Comparison of ENCODE assay signal across 14 mouse cellular contexts in genomic region chr10:60381142-60381925, GRCm38 (mm10). TPM values are rescaled to one million over a fixed set of nuclear protein-coding genes. Genes with fewer than 3 reads are reported as not detected.
A peak's percentile ranks its signal among the peaks of the same experiment; 100 is the strongest.
DNase-seq lines count a peak whose midpoint lies in the region; ATAC-seq and TF ChIP-seq lines count a peak whose summit lies in the region.
"Had no signal": no experiment of that assay in that cellular context is flagged by ENCODE, and none has a peak within 500 bp of the region (broad histone marks: within the 10 kb centered on the region; RNA-seq: fewer than 3 reads in every experiment).

No protein-coding gene starts in this region.

- H3K4me3 ChIP-seq in midbrain, postnatal 0 days (ENCODE audit: low read depth, low read length), result no peak overlapping the region
- no peak overlapping the region for H3K4me3 ChIP-seq in midbrain, embryonic 10.5 days
- H3K4me3 ChIP-seq in embryonic facial prominence, embryonic 14.5 days (ENCODE audit: low read depth, low read length), result no peak overlapping the region
- H3K4me3 ChIP-seq: neural tube, embryonic 12.5 days had no signal

- WGBS in midbrain, postnatal 0 days, result 84% methylated on average over 10 of the region's 10 CpGs
- WGBS in midbrain, embryonic 10.5 days, result 73% methylated on average over 10 of the region's 10 CpGs
- WGBS in embryonic facial prominence, embryonic 14.5 days, result 64% methylated on average over 10 of the region's 10 CpGs

- H3K4me1 ChIP-seq in midbrain, postnatal 0 days (ENCODE audit: insufficient read depth, low read length), result no peaks in the 10 kb centered on the region
- H3K4me1 ChIP-seq in midbrain, embryonic 10.5 days, result no peaks in the 10 kb centered on the region
- no peaks in the 10 kb centered on the region for H3K4me1 ChIP-seq in embryonic facial prominence, embryonic 14.5 days (ENCODE audit: control insufficient read depth, insufficient read depth, low read length)
- H3K4me1 ChIP-seq: neural tube, embryonic 12.5 days had no signal

- no peak for ATAC-seq in midbrain, postnatal 0 days (ENCODE audit: low FRiP score)
- peak; percentile 73 for ATAC-seq in embryonic facial prominence, embryonic 14.5 days (ENCODE audit: low read depth)

- H3K27me3 ChIP-seq in midbrain, postnatal 0 days (ENCODE audit: insufficient read depth, low read length), result 0 out of 2 replicates have a peak, but pooled peaks cover 4% of the 10 kb centered on the region
- no peaks in the 10 kb centered on the region for H3K27me3 ChIP-seq in midbrain, embryonic 10.5 days (ENCODE audit: low read depth, poor library complexity, severe bottlenecking)
- H3K27me3 ChIP-seq in embryonic facial prominence, embryonic 14.5 days (replicated peaks; ENCODE audit: control insufficient read depth, insufficient read depth, low read length), result no peaks in the 10 kb centered on the region
- H3K27me3 ChIP-seq: neural tube, embryonic 12.5 days had no signal

- TF ChIP-seq CTCF in midbrain, postnatal 0 days (IDR thresholded peaks at IDR 0.05), result no peak

- H3K36me3 ChIP-seq in midbrain, postnatal 0 days (ENCODE audit: insufficient read depth, low read length), result no peaks in the 10 kb centered on the region
- H3K36me3 ChIP-seq in midbrain, embryonic 10.5 days, result no peaks in the 10 kb centered on the region
- no peaks in the 10 kb centered on the region for H3K36me3 ChIP-seq in embryonic facial prominence, embryonic 14.5 days (ENCODE audit: control insufficient read depth, insufficient read depth, low read length)
- H3K36me3 ChIP-seq: neural tube, embryonic 12.5 days had no signal

- H3K9ac ChIP-seq in midbrain, postnatal 0 days (replicated peaks; ENCODE audit: low read length, poor library complexity, severe bottlenecking), result 0 out of 2 replicates have a peak overlapping the region, but pooled peaks have one; percentile 19
- H3K9ac ChIP-seq in embryonic facial prominence, embryonic 14.5 days (ENCODE audit: low read depth, low read length), result no peak overlapping the region
- H3K9ac ChIP-seq: neural tube, embryonic 12.5 days had no signal

- DNase-seq in midbrain, postnatal 0 days (ENCODE audit: low spot score), result no peak
- no peak for DNase-seq in midbrain, embryonic 10.5 days (ENCODE audit: low spot score)
- peak; percentile 59 for DNase-seq in embryonic facial prominence, embryonic 14.5 days (ENCODE audit: low spot score)
- peak; percentile 29 to 39 for DNase-seq in natural killer cell, adult 2 months (ENCODE audit: low spot score in 2 of 2)
- peak; percentile 80 for DNase-seq in thymus, postnatal 4 days
- DNase-seq in retina, embryonic 14.5 days (ENCODE audit: low spot score), result no peak
- no peak for DNase-seq in layer of hippocampus, adult 11-12 months (ENCODE audit: low spot score)
- DNase-seq: cerebellum, postnatal 25 days; heart, postnatal 36 days; kidney, adult 11 months; layer of hippocampus, postnatal 36 days had no signal

- no peak overlapping the region for H3K27ac ChIP-seq in midbrain, postnatal 0 days (ENCODE audit: low read depth, low read length)
- no peak overlapping the region; the same call in 1 of the 2 replicates for H3K27ac ChIP-seq in midbrain, embryonic 10.5 days (replicated peaks)
- H3K27ac ChIP-seq in embryonic facial prominence, embryonic 14.5 days (replicated peaks; ENCODE audit: low read depth, low read length), result peak overlapping the region; percentile 36
- H3K27ac ChIP-seq: neural tube, embryonic 12.5 days had no signal

- H3K9me3 ChIP-seq in midbrain, postnatal 0 days (ENCODE audit: low read length), result no peaks in the 10 kb centered on the region
- H3K9me3 ChIP-seq in midbrain, embryonic 10.5 days (replicated peaks), result no peaks in the 10 kb centered on the region
- H3K9me3 ChIP-seq in embryonic facial prominence, embryonic 14.5 days (ENCODE audit: control insufficient read depth, low read length), result no peaks in the 10 kb centered on the region
- H3K9me3 ChIP-seq: neural tube, embryonic 12.5 days had no signal

- no peak overlapping the region for H3K4me2 ChIP-seq in midbrain, postnatal 0 days (ENCODE audit: low read depth, low read length, poor library complexity, severe bottlenecking)
- H3K4me2 ChIP-seq in embryonic facial prominence, embryonic 14.5 days (ENCODE audit: low read depth, low read length), result no peak overlapping the region
- H3K4me2 ChIP-seq: neural tube, embryonic 12.5 days had no signal

RNA-seq across cellular contexts. Expression of gene Gm17455, which starts 18.2 kb away (rescaled TPM):
- 0.93 and 1.9 TPM in 2 replicates for total RNA-seq in midbrain, postnatal 0 days (2014; rRNA removed)
- 6.9 and 12.5 TPM in 2 replicates for polyA plus RNA-seq in midbrain, postnatal 0 days (2015; fragmentation: Nextera tagmentation; extraction: Ambion mirVana)
- 3.7 and 5.5 TPM in 2 replicates for polyA plus RNA-seq in midbrain, embryonic 10.5 days (2016; fragmentation: Nextera tagmentation; extraction: Ambion mirVana)
- polyA plus RNA-seq in embryonic facial prominence, embryonic 14.5 days (2014; fragmentation: Nextera tagmentation; extraction: Ambion mirVana), result 1.4 and 1.7 TPM in 2 replicates
- total RNA-seq: heart, postnatal 36 days; layer of hippocampus, postnatal 36 days; liver, adult 2 months; MEL had no signal
- polyA plus RNA-seq: liver, adult 2 months had no signal

RNA-seq across cellular contexts. Expression of gene Vsir, which starts 34.7 kb away (rescaled TPM):
- 5.9 and 15.8 TPM in 2 replicates for total RNA-seq in midbrain, postnatal 0 days (2014; rRNA removed)
- polyA plus RNA-seq in midbrain, postnatal 0 days (2015; fragmentation: Nextera tagmentation; extraction: Ambion mirVana), result 3.4 and 3.7 TPM in 2 replicates
- 1.9 and 2.3 TPM in 2 replicates for polyA plus RNA-seq in midbrain, embryonic 10.5 days (2016; fragmentation: Nextera tagmentation; extraction: Ambion mirVana)
- 5.5 and 6.6 TPM in 2 replicates for polyA plus RNA-seq in embryonic facial prominence, embryonic 14.5 days (2014; fragmentation: Nextera tagmentation; extraction: Ambion mirVana)

Comparison
In these comparisons a context has a peak if more than half of its experiments do, and no peak if none do; other contexts are left out.
1. DNase-seq: peak in embryonic facial prominence, embryonic 14.5 days (single experiment), natural killer cell, adult 2 months (2 of 2) and thymus, postnatal 4 days (single experiment); none in midbrain, postnatal 0 days (single experiment), midbrain, embryonic 10.5 days (single experiment), retina, embryonic 14.5 days (single experiment) and layer of hippocampus, adult 11-12 months (single experiment).